Mouse (Mus musculus): ENCODE data around the gene Cnpy3. TPM values are rescaled to one million over a fixed set of nuclear protein-coding genes. Genes with fewer than 3 reads are reported as not detected.
A peak's percentile ranks its signal among the peaks of the same experiment; 100 is the strongest.
"Not testable (repeated sequence)": the region's sequence is repeated elsewhere in the genome, so short reads cannot be mapped to it uniquely, and the experiment has no call there.

Gene Cnpy3
- total and polyA plus RNA-seq, 3 experiments, result 53.7 to 59.5 (median 56.7) TPM

GRCm38 (mm10) chr17:46764916-46765315, 12.9 kb upstream of the Cnpy3 start:
- not testable (repeated sequence) for DNase-seq

- no peak for DNase-seq
Observed at GRCm38 (mm10) chr17:46763544-46763943, 11.5 kb upstream of the Cnpy3 start, which contains the start of gene Ptcra. Ptcra (minus strand) TSS chr17:46763712.

- no peak for DNase-seq
Observed at GRCm38 (mm10) chr17:46758753-46759152, 6.7 kb upstream of the Cnpy3 start.

- no peak for DNase-seq
Observed at GRCm38 (mm10) chr17:46751056-46751793, 789 bp downstream of the Cnpy3 start.

GRCm38 (mm10) chr17:46750580-46750979, 1.4 kb downstream of the Cnpy3 start:
- DNase-seq, result no peak

- DNase-seq, result no peak
Observed at GRCm38 (mm10) chr17:46749282-46749681, 2.7 kb downstream of the Cnpy3 start.

GRCm38 (mm10) chr17:46747806-46748205, 4.2 kb downstream of the Cnpy3 start:
- no peak for DNase-seq

- no peak for DNase-seq
Observed at GRCm38 (mm10) chr17:46747234-46747633, 4.8 kb downstream of the Cnpy3 start.

GRCm38 (mm10) chr17:46745506-46745905, 6.5 kb downstream of the Cnpy3 start:
- DNase-seq, result no peak

GRCm38 (mm10) chr17:46742986-46743385, 9.0 kb downstream of the Cnpy3 start:
- DNase-seq, result no peak

GRCm38 (mm10) chr17:46741305-46741704, 10.7 kb downstream of the Cnpy3 start:
- DNase-seq, result no peak

GRCm38 (mm10) chr17:46736160-46736559, 15.9 kb downstream of the Cnpy3 start:
- DNase-seq, result no peak

- no peak for DNase-seq
Observed at GRCm38 (mm10) chr17:46735287-46735686, 16.7 kb downstream of the Cnpy3 start.

GRCm38 (mm10) chr17:46734055-46734454, 18.0 kb downstream of the Cnpy3 start:
- no peak for DNase-seq

GRCm38 (mm10) chr17:46728904-46729318, 23.1 kb downstream of the Cnpy3 start, which contains the start of gene Gnmt:
Gnmt (minus strand) TSS chr17:46729168.
- peak; percentile 52 for DNase-seq

- DNase-seq, result no peak
Observed at GRCm38 (mm10) chr17:46728496-46728895, 23.5 kb downstream of the Cnpy3 start.

GRCm38 (mm10) chr17:46728021-46728420, 24.0 kb downstream of the Cnpy3 start:
- DNase-seq, result no peak

- DNase-seq, result no peak
Observed at GRCm38 (mm10) chr17:46727271-46727670, 24.7 kb downstream of the Cnpy3 start.

- DNase-seq, result peak; percentile 45
Observed at GRCm38 (mm10) chr17:46725731-46726645, 26.0 kb downstream of the Cnpy3 start.

GRCm38 (mm10) chr17:46725273-46725672, 26.7 kb downstream of the Cnpy3 start:
- no peak for DNase-seq

- no peak for DNase-seq
Observed at GRCm38 (mm10) chr17:46724477-46725084, 27.4 kb downstream of the Cnpy3 start.

- DNase-seq, result no peak
Observed at GRCm38 (mm10) chr17:46721077-46721476, 30.9 kb downstream of the Cnpy3 start.
